Mouse (Mus musculus): ENCODE measurements around the gene Ttc12.

The Ttc12 gene

GRCm38 (mm10) chr9:49485892-49486311 lies at the start of gene Ttc12:
Ttc12 (minus strand) TSS chr9:49486225.
- peak; percentile 91 to 93 for DNase-seq (ENCODE audit: low spot score in 2 of 2)

DNA sequence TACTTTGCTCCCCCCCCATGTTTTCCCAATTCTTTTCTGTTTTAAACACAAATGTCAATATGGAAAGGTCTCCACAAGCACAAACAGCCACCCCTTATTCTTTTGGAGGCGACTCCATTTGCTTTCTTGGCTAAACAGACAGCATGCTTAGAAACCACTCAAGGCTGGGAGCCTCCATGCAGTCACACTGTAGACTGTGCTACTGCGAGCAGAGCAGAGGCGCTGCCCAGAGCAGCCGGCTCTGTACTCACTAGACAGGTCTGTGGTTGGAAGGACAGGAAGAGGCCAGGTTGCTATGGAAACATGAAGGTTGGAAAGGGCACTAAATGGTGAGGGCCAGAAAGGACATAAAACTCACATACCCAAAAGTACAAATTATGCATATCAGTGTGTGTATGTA lies 48.9 kb upstream of the Ttc12 start:
- DNase-seq (ENCODE audit: low spot score in 2 of 2): no peak

DNA sequence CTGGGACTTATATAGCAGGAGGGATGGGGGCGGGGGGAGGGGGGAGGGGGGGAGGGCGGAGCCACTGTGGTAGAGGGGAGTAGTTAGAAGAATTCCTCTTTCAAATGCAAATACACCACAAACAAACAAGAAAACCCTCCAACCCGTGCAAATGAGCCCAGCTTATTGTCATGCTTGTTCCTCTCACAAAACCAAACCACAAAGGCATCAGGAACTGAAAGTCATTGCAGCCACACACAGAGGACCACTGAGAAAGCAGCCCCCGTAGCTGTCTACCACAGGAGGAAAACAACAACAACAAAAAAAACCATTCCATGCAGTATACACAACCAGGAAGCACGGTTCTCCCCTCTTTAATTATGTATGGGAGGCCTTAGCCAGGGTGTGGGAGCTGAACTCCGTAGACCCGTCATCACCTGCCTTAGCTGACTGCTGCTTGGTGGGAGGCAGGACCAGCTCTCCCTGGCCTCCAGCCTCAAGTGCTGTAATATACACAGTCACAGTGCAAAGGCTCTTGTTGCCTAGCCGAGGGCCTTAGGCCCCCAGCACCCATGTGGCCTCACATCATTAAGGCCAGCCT lies 48.0 kb upstream of the Ttc12 start:
- no peak for DNase-seq (ENCODE audit: low spot score in 2 of 2)

- DNase-seq (ENCODE audit: low spot score in 2 of 2): peak; percentile 19 to 31
Observed at GRCm38 (mm10) chr9:49533455-49533854, 47.4 kb upstream of the Ttc12 start.

DNA sequence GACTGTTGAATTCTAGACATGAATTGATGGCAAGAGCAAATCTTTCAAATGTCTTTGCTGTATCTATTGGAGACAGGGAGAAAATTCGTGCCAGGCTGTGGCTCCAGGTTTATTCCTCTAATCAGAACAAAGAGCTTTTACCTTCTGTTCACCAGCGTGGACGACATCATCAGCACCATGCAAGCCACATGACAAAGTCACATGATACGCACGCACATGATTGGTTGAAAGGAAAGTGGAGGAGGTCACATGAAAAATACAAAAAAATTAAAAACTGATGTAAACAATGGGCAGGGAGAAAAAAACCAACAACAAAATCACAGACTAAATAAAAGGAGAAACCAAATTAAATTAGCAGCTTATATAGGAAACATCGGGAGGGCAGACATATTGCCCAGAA lies 45.8 kb upstream of the Ttc12 start:
- DNase-seq (ENCODE audit: low spot score in 2 of 2): no peak

GRCm38 (mm10) chr9:49531257-49531656 lies 45.2 kb upstream of the Ttc12 start:
- no peak for DNase-seq (ENCODE audit: low spot score in 2 of 2)

DNA sequence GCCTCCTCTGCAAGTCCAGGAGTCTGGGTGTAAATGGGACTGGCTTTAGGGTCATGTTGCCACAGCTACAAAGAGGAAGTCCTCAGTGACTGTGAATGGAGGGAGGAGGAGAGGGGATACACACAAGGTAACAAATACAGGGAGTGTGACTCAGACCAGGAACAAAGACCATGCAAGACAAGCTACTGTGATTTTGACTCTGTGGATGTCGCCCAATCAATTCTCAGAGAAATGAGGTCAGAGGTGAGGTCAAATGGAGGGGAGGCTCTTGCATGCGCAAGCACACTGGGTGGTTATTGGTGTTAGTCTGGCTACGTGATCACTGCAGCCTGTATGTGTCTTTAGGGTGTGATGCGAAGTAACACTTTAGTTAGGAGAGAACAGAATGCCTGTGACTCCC lies 44.7 kb upstream of the Ttc12 start:
- DNase-seq (ENCODE audit: low spot score in 2 of 2): no peak

- DNase-seq (ENCODE audit: low spot score in 2 of 2): no peak
Observed at GRCm38 (mm10) chr9:49529366-49529959, 43.4 kb upstream of the Ttc12 start.

DNA sequence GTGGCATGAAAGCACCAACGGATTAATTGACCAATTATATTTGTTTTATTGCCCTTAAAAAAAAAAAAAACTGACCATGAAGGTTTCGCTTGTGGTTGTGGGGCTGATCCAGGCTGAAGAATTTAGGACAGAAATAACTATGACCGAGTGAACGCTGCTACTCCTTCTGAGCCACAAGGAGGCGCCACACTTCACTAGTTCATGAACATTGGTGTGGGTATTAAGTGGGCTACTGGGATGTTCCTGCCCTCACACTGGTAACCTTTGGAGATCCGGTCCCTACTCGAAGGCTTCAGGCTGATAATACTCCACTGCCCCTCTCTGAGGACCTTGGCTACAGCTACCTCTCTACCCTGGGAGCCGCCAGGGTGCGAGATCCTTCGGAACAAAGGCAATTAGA lies 42.9 kb upstream of the Ttc12 start:
- DNase-seq (ENCODE audit: low spot score in 2 of 2): no peak

GRCm38 (mm10) chr9:49528026-49528425 lies 42.0 kb upstream of the Ttc12 start:
- DNase-seq (ENCODE audit: low spot score in 2 of 2): no peak

GRCm38 (mm10) chr9:49527340-49527739 lies 41.3 kb upstream of the Ttc12 start:
- no peak for DNase-seq (ENCODE audit: low spot score in 2 of 2)

- DNase-seq (ENCODE audit: low spot score in 2 of 2): no peak
Observed at GRCm38 (mm10) chr9:49524721-49525120, 38.7 kb upstream of the Ttc12 start.

- DNase-seq (ENCODE audit: low spot score in 2 of 2): no peak
Observed at GRCm38 (mm10) chr9:49523881-49524280, 37.9 kb upstream of the Ttc12 start.

DNA sequence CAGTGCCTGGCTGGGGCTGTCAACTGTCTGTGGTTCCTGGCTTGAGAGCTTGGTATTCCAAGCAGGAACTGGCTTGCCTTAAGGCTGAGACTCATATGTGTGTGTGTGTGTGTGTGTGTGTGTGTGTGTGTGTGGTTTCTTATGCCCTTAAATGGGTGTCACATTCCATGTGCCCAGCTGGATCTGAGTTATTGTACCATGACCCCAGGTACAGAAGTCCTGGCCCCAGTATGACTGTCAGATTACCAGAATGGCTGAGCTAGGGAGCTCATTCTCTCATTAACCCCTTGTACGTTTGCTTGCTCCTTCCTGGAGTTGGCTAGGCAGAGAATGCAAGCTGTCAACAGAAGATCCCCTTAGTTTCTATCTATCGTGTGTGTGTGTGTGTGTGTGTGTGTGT lies 28.3 kb upstream of the Ttc12 start:
- no peak for DNase-seq (ENCODE audit: low spot score in 2 of 2)

- no peak for DNase-seq (ENCODE audit: low spot score in 2 of 2)
Observed at GRCm38 (mm10) chr9:49510666-49511065, 24.6 kb upstream of the Ttc12 start.

DNA sequence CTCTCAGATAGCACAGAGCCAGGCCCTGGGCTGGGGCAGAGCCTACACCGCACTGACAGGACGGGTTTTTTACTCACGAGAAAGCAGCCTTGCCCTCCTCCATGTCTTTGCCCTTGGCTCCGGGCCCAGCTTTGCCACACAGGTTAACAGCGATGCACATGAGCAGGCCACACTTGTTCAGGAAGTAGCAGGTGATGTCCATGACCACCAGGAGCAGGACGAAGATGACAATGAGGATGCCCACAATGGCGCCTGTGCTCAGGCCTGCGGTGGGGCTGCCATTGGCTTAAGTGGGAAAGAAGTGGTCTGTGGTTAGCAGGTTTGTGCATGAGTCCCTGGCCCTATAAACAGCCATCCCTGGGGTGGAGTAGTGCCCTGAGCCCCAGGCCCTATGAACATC lies 23.6 kb upstream of the Ttc12 start:
- no peak for DNase-seq (ENCODE audit: low spot score in 2 of 2)

GRCm38 (mm10) chr9:49509094-49509493 lies 23.1 kb upstream of the Ttc12 start:
- DNase-seq (ENCODE audit: low spot score in 2 of 2): no peak

DNA sequence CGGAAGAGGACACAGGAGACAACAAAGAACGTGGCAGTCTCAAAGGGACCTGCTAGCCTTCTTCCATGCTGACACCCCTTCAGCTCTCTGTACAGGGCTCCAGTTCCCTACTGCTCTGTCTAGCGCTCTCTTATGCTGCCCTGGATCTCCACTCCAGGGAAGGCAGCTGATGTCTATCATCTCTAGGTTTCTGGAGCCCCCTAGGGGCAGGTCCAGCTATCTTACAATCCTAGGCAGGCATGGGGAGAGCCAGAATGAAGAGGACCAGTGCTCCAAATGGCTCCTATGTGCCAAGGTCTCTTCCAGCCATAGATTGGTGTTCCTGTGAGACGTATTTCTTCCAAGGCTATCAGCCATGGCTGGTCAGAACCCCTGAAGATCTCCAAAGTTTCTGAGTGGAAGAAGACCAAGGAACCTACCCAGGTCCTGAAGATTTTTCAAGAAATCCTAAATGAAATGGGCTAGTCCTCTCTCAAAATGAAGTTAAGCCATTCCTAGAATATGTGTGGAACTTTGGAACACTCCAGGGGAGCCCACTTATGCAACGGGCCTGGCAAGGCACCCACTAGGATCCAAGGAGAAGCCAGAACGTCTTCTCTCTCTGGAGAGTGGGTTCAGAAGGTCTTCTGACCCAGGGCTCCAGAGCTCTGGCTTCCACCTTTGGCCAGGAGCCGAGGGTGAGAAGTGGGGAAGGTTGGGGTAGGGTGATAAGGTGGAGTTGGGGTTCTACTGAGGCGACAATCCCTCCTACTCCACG lies 22.0 kb upstream of the Ttc12 start:
- DNase-seq (ENCODE audit: low spot score in 2 of 2): no peak

DNA sequence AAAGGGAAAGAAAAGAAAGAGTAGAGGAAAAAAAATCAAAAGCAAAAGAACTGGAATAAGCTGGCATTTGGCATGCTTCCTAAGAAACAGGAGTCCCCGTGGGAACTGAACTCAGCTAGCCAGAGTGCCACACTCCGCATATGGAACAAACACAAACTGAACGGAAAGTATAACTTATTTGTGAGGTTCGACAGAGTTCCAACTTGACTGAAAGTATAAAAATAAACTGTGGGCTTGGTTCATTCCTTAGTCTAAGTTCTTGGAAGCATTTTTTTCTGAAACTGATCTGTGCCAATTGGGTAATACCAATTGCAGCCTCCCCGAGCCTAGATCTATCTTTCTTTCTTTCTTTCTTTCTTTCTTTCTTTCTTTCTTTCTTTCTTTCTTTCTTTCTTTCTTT lies 18.6 kb upstream of the Ttc12 start:
- DNase-seq (ENCODE audit: low spot score in 2 of 2): no peak

DNA sequence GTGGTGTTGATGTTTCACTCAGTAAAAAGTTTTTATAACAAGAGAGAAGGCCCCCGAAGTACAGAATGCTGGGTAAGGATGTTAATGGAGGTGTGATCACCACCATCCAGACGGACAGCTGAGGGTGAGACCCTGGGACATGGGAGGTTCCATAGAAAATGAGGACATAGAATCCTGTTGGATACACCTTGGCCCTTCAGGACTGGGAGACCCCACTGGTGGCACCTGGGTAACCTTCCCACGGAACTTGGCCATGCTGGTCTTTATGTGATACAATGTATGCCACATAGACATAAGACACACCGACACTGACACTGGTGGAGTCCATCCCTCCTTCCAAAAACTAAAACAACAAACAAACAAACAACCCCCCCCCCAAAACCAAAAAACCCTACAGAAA lies 16.2 kb upstream of the Ttc12 start:
- DNase-seq (ENCODE audit: low spot score in 2 of 2): no peak

GRCm38 (mm10) chr9:49499878-49500277 lies 13.9 kb upstream of the Ttc12 start:
- no peak for DNase-seq (ENCODE audit: low spot score in 2 of 2)

DNA sequence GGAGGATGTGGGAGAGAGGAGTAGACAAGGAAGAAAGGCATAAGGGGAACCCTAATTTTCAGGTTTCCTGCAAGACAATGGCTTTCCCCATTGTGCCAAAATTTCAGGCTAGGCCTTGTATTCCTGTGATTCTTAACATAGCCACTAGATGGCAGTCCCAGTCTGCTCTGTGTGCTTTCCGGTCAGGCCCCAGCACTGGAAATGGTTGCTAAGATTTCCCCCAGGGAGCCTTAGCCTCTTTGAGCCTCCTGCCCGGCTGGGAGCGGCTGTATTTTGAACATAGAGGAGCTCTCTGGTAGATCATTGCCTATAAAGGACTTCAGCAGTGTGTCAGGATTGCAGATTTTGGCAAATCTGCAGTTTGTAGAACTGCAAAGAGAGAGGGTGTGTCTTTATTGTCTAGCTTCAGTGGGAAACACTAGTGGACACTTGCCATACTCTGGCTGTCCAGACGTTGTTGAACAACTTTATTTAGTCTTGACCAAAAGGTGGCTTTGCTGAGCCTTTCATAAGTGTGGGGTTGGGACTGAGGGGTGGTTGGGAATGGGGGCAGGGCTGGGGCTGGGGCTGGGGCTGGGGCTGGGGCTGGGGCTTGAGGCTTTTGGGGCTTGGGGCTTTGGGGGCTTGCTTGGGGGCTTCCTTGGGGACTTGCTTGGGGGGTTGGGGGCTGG lies 8.1 kb upstream of the Ttc12 start:
- peak; percentile 61 to 71 for DNase-seq (ENCODE audit: low spot score in 2 of 2)

DNA sequence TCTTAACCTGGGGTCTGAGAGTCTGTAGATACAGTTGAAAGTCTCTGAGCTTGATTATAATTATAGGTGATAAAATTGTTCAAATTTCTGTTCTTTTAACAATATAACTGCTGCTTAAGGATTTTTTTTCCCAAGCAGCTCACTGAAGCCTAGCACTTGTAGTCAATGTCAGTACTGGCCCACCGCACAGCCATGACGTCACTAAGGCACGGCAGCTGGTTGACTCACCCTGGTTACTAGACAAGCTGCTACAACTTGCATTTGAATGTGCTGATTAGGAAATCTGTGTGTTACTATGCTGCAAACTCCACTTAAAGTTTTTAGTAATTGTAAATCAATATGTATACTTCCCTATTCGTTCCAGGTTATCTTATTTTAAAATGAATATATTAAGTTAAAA lies 4.6 kb upstream of the Ttc12 start:
- DNase-seq (ENCODE audit: low spot score in 2 of 2): no peak
